Mouse (Mus musculus): ENCODE measurements at regions not wholly inside any gene's neighbourhood (a gene's known extent, or its start where the extent isn't known, plus 50 kb on each side); places are given as distances from the start of the nearest gene placed in this dataset.

- TF ChIP-seq CTCF (IDR thresholded peaks at IDR 0.05; ENCODE audit: control insufficient read depth, insufficient read depth, insufficient read length) (no peak), FOSL1 (IDR thresholded peaks at IDR 0.05; ENCODE audit: insufficient read depth, low read length, poor library complexity, severe bottlenecking) (no peak), MAX (IDR thresholded peaks at IDR 0.05) (no peak), CEBPB (IDR thresholded peaks at IDR 0.05; ENCODE audit: low read depth) (no peak), MYOD1 (IDR thresholded peaks at IDR 0.05; ENCODE audit: control insufficient read depth, insufficient read length, low read depth) (no peak)
These were observed 88.9 kb upstream of the Pgrmc2 start for GRCm38 (mm10) chr3:41171772-41172171.

Measured in C2C12 (cell line).